Mouse (Mus musculus) neural tube, embryonic 14.5 days (tissue): ENCODE measurements around the gene Ankrd49. TPM values are rescaled to one million over a fixed set of nuclear protein-coding genes. Genes with fewer than 3 reads are reported as not detected.

Experiments
- polyA plus RNA-seq: library from polyadenylated mRNA; unstranded; fragments of >200 nt; fragmentation: Nextera tagmentation; extraction: Ambion mirVana; gene quantifications from 2 replicates; pipeline ENCODE4 v1.2.1, GENCODE M21; 2014

Ankrd49 gene
- polyA plus RNA-seq, 1 experiment from 2014 or later: 25.9 TPM

Other genes with a start within 250 kb of the Ankrd49 start
- 8.2 and 11.5 TPM in 2 replicates for gene Amotl1, start 139.8 kb downstream of the Ankrd49 start, polyA plus RNA-seq
- gene Piwil4, start 44.1 kb downstream of the Ankrd49 start, polyA plus RNA-seq: 0.31 and 0.32 TPM in 2 replicates
- gene Fut4, start 32.5 kb downstream of the Ankrd49 start, polyA plus RNA-seq: 2.2 TPM in 2 replicates
- 0.70 and 1.6 TPM in 2 replicates for gene 1700012B09Rik, start 13.8 kb downstream of the Ankrd49 start, polyA plus RNA-seq
- gene Mre11a, start 202 bp downstream of the Ankrd49 start, polyA plus RNA-seq: 15.2 and 15.6 TPM in 2 replicates
- gene Gpr83, start 75.4 kb upstream of the Ankrd49 start, polyA plus RNA-seq: 0.54 and 0.75 TPM in 2 replicates
- gene Izumo1r, start 119.1 kb upstream of the Ankrd49 start, polyA plus RNA-seq: not detected in 2 replicates